Mouse (Mus musculus) cerebellum, adult 18-20 months (tissue): Measurements from ENCODE around the gene Atp6ap2.
A peak's percentile ranks its signal among the peaks of the same experiment; 100 is the strongest.
"Not testable (repeated sequence)": the region's sequence is repeated elsewhere in the genome, so short reads cannot be mapped to it uniquely, and the experiment has no call there.

ENCODE experiments used
- DNase-seq, 2 experiments: peaks; one replicate each; pipeline ENCODE4 v3.0.0; 2021

Gene Atp6ap2

DNA sequence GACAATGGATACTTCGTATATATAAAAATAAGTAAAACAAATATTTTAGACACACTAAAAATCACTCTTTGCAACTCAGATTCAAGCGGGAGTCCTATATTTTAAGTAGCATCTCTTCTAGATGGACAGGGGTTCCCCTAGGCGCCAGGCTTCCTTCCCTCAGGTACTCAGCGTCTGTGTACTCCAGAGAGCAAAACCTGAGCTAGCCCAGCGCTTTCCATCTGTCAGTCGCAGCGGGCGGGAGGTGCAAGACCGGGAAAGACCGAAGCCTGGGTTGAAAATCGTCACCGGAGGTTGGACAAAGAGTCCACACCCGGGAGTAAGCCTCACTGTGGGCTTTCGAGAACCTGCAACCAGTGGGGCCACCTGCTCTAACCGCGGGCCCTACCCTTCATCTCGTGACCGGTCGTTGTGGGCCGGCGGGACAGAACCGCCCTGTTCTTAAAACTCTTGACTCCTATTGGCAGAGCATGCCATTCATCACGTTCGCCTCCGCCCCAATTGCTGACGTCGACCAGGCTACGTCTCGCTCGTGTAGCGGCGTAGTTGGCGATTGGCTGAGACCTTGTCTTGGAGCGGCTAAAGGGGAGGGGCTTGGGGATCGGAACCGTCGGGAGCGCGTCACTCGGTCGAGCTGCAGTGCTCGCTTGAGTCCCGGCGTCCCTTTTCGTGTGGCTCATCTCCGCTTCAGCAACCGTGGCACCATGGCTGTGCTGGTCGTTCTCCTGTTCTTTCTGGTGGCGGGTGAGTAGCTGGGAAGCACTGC lies at the start of gene Atp6ap2:
Gene Atp6ap2, plus strand, starts transcription at position 610 of the 766 bp plus-strand sequence.
- peak; percentile 89 to 96 for DNase-seq

DNA sequence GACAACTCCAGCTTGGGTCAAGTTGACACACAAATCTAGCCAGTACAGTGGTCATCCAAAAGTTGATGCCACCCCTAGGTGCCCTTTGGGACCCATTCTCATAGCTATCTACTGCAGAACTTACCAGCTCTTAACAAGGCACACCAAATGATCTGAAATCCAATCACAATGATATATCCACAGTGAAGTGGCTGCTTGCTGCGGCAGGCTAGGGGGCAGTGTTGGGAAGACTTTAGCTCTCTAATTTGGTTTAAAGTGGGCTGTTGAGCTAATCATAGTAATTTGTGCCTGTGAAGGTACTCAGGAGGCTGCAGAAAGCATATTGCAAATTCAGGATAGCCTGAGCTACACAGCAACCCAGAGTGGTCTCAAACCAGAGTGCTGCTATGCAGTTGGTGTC lies 43.2 kb upstream of the Atp6ap2 start:
- DNase-seq, result no peak

DNA sequence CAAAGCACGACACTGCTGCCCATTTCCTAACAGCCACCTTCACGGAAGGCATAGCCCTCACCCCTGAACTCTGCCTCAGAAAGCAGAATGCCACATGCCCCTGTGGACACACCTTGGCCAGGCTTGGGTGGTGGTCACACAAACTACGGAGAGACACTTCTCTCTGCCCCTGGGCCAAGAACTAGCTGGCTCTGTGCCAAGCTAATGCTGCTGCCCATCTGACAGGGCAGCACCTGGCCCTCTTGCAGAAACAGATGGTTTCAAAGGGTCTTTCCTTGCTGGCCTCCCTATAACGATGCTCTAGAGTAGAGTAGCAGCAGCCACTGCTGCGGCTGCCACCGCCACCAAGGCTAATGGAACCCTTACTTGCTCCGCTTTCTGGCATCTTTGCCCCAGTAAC lies 30.5 kb upstream of the Atp6ap2 start:
- no peak for DNase-seq

DNA sequence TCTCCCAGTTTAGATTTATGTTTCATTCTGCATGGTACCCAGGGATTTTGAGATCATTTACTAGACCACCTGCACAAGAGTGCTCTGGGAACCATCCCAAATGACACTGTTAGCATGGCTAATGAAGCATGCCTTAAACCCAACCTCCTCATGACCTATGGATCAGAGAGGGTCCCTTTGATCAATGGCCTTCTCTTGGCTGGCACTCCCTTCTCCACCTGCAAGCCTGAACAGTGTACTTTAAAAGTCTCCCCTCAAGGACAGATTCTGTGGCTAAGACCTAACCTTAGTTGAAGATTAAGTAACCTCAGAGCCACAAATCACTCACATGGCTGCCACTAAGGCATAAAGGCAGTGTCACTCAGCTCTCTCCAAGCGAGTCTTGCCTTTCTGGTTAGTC lies 16.2 kb upstream of the Atp6ap2 start:
- DNase-seq, result no peak

DNA sequence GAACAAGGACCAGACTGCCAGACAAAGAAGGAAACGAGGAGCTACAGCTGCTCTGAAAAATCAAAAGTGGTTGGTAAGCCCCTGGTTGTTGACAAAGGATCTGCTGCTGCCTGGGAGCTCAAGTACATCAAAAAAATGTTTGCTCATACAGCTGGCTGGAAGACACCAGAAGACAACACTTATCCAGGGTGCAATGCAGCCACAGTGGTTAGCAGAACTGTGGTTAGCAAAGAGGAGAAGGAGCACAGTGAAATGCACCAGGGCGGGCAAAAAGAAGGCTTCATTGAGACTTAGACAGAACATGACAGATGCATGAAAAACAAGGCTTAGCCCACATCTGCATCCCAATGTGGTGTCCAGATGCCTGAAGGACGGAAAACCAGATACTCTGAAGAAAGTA lies 9.7 kb upstream of the Atp6ap2 start:
- DNase-seq, result no peak

DNA sequence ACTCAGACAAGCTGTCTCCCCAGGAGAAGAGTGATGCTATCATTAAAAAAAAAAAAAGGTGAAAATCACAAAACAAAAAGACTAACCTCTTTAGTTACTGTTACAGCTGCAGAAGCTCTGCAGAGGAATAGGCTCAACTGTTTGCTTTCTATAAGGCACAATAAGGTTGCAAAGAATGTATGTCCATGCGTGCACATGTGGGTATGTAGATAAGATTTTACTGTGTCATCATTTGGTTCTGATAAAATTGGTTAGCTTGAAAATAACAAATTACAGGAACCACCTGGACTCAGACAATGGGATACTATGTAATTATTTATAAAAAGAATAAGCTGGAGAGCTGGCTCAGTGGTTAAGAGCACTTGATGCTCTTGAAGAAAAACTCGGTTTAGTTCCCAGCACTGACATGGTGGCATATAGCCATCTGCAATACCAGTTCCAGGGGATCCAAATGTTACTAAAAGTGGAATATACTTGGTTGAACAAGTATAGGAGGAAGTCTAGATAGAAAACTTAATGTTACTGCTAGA lies 9.2 kb upstream of the Atp6ap2 start:
- no peak for DNase-seq

DNA sequence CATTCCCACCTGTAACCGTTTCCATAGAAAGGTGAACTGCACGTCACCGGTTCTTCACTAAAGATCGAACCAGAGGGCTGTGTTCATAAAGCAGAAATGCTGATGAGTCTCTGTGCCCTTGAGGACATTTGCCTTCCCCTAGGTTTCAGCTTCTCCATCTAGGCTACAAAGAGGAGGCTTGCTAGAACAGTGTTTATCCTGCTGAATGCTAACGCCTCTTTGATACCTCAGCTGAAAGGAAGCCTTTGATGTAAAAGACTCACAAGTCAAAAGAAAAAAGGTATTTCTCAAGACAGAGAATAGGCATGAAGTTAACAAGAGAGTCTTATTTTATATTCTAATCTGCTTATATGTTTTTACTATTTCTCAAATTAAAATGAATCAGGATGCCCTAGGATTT lies 4.3 kb upstream of the Atp6ap2 start:
- no peak for DNase-seq

DNA sequence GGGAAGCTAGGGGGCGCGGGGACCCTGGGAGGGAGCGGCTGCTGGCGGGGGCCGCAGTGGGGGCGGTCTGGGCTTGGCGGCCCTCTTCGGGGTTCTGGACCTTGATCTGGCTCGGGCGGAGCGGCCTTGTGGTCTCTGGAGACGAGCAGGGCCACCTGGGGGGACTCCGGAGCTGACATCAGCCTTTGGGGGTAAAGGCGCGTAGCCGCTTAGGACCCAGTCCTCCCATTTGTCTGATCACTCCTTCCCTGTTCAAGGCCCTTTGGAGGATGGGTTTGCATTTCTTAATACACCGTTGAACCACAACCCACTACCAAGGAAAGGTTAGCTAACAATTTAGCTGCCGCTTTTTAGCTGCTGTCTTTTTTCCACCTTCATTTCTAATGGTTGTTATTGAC lies 356 bp downstream of the Atp6ap2 start:
- DNase-seq, result peak in 1 of 2 experiments; percentile 35

DNA sequence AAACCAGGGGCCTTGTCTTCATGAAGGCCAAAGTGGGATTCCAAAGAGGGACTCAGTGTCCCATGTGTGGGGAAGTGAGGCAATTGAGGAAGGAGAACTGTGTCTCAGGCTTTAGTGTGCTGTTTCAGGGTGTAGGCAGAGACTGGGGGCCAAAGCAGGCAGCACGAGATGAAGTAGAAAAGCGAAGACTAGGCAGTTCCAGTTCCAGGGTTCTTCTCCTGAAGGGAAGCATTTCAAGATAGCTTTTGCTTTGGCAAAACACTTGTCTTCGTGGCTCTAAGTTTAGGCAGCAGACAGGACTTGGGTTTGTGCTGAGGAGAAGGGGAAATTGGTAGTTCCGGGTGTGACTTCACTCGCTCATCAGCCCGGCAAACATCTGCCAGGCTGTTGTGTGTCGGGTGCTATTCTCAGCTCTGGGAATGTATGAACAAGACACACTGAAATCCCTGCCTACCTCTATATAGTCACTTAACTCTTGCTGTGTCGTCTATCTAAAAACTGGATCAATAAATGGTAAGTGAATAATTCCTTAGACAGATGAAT lies 3.9 kb downstream of the Atp6ap2 start:
- DNase-seq, result no peak

DNA sequence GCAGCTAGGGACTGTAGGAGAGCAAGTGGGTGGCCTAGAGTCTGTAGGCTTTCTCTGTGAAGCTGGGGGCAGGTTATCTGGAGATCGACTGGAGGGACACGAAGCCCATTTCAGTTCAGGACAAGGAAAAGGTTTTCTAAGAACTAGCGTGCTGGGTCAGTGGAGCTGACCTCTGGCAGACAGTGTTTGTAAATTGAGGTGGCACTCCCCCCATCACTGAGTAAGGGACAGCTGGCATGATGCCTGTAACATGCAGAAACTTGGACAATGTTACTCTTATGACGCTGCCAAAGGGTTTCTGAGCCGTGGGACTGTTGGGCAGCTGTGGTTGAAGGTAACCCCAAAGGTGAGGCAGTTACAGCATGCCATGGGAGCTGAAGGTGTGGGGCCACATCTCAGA lies 4.4 kb downstream of the Atp6ap2 start:
- DNase-seq, result no peak

DNA sequence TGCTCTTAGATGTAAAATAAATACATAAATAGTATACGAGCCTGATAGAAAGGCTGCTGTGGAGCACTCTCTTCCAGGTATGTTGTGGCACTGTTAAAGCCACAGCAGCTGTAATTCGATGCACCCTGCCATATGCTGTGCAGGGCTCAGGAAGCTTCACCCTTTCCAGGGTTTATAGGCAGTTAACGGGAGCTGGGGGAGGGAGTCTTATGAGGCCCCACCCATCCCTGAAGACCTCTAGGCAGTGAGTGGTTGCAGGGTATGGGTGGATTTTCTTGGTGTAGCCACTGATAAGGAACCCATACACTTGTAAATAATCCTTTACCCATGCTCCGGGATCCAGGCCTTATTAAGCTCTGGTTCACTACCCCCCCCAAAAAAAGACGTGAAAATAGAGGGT lies 6.2 kb downstream of the Atp6ap2 start:
- no peak for DNase-seq

DNA sequence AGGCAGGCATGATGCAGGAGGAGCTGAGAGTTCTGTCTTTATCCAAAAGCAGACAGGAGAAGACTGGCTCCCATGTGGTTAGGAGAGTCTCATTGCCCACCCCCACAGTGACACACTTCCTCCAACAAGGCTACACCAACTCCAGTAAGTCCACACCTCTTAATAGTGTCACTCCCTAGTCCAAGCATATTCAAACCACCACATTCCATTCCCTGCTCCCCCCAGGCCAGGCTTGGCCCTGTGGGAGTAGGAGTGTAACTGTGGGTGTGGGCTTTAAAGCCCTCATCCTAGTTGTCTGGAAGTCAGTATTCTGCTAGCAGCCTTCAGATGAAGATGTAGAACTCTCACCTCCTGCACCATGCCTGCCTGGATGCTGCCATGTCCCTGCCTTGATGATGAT lies 22.9 kb downstream of the Atp6ap2 start:
- not testable (repeated sequence) for DNase-seq

DNA sequence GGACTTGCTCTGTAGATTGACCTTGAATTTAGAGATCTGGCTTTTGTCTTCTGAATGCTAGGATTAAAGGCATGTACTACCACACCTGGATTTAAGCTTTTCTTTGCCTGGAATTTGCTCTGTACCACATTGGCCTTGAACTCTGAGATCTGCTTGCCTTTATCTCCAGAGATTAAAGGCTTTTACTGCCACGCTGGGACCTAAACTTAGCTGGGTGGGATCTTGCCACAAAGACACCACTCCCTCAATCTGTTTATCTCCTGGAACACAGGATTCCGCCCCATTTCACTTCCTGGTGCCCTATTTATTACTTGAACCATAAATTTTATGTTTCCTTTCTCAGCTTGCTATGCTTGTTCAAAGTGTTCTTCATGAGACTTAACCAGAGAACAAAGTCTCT lies 23.6 kb downstream of the Atp6ap2 start:
- DNase-seq, result no peak

DNA sequence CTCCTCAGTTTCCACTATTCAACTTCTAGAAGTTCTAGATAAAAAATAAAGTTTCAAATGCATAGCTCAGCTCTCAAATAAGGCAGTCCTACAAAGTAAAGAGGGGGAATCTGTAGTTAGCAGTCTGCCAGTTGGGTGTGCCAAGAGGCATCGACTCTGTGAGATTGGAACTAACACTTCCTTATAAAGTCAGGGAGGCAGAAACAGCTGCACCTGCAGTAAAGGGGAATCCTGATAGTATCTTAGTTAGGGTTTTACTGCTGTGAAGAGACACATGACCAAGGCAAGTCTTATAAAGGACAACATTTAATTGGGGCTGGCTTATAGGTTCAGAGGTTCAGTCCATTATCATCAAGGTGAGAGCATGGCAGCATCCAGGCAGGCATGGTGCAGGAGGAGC lies 24.8 kb downstream of the Atp6ap2 start:
- DNase-seq, result not testable (repeated sequence)

DNA sequence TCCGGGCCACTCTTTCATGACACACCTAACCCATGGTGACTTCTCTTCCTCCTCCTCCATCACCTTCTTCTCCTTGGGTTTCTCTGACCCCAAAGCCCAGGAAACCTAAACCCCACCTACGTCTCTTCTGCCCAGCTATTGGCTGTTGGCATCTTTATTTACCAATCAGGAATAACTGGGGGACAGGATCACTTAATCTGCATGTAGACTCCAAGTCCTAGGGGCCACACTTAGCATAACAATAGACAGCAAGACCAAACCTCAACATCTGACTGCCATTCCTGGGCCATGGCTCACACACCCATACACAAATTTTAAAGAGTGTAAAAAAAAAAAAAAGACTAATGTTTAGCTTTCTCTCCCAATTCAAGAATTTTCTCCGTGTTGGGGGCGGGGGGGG lies 37.5 kb downstream of the Atp6ap2 start:
- no peak for DNase-seq

DNA sequence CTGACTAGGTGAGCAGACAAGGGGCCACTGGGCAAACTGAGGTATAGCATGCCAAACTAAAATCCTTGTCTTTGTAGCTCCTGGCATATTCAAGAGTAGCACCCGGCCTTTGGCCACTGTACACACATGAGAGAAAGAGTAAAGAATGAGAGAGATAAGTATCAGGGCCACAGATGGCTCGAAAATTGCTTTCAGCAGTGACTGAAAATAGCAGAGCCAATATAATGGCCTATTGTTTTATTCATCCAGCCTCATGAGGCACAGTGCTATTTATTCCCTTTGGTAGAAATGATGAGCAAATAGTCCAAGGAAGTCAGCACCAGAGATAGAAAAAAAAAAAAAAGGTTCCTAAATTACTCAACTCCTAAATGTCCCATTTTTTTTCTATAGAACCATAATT lies 57.4 kb downstream of the Atp6ap2 start:
- DNase-seq, result no peak

DNA sequence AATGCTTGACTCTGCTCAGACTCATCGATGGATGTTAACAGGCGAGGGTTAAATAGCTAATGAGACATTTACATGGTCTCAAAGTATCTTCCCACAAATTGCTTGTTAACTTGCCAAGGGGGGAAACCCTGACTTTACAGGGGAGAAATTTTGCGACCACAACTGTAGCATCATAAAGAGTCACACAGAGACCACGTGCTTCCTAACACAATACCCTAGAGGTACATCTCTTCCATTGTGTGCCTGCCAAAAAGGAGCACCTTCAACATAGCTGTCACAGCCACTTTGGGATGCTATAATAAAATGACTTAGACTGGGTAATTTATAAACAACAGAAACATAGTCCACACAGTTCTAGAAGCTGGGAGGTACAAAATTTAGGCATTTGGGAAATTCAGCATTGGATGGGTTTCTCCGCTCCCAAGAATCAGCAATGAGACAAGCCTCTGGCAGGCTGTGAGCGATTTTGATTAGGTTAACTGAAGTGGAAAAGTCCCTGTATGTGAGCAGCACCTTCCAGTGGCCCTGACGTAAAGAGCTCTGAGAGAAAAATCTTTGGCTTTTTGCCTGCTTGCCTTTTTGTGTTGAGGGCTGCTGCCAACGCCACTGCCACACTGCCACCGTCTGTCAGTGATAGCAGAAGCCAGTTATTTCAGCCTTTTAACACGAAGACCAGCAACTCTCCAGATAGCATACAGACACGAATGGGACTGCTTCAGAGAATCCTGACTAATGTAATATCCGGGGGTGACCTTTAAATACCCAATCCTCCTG lies 58.1 kb downstream of the Atp6ap2 start:
- peak; percentile 51 to 64 for DNase-seq

DNA sequence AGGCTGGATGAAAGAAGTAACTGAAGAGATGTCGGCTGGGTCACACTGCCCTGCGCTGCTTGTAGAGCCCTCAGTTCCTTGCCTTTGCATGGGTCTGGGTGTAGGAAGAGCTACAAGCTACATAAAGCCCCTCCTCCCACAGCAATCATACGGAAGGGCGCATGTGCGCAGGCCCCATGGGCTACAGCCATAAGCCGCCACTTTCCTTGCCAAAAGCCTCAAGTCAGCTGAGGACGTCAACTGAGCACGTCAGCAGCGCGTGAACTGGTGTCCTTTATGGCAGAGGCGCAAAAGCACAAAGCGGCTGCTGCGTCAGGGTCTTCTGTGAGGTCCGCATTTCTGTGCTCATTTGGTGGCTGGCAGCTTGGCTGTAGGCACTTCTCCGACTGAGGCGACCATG lies 64.3 kb downstream of the Atp6ap2 start:
- no peak for DNase-seq

DNA sequence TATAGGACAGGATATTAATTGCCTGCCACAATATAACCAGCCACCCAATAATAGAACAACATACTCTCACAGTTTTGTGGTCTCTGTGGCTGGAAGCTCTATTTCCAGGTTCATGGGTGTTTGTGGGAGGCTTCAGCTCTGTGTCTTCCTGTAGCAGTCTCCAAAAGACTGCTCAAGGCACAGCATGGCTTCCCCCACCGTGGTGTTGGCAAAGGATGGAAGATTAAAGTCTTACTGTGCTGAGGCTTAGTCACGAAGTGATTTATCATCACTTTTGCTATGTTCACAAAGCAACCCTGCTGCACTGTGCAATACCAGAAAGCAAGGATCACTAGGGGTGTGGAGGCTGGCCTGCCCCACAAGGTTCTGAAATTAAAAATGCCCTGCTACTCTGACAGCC lies 66.3 kb downstream of the Atp6ap2 start:
- no peak for DNase-seq
